Mouse (Mus musculus): ENCODE data around the gene Notch2.
"Not testable (repeated sequence)": the region's sequence is repeated elsewhere in the genome, so short reads cannot be mapped to it uniquely, and the experiment has no call there.

Gene Notch2

GRCm38 (mm10) chr3:98032944-98033343 is 19.6 kb downstream of the Notch2 start:
- no peak for DNase-seq

DNA sequence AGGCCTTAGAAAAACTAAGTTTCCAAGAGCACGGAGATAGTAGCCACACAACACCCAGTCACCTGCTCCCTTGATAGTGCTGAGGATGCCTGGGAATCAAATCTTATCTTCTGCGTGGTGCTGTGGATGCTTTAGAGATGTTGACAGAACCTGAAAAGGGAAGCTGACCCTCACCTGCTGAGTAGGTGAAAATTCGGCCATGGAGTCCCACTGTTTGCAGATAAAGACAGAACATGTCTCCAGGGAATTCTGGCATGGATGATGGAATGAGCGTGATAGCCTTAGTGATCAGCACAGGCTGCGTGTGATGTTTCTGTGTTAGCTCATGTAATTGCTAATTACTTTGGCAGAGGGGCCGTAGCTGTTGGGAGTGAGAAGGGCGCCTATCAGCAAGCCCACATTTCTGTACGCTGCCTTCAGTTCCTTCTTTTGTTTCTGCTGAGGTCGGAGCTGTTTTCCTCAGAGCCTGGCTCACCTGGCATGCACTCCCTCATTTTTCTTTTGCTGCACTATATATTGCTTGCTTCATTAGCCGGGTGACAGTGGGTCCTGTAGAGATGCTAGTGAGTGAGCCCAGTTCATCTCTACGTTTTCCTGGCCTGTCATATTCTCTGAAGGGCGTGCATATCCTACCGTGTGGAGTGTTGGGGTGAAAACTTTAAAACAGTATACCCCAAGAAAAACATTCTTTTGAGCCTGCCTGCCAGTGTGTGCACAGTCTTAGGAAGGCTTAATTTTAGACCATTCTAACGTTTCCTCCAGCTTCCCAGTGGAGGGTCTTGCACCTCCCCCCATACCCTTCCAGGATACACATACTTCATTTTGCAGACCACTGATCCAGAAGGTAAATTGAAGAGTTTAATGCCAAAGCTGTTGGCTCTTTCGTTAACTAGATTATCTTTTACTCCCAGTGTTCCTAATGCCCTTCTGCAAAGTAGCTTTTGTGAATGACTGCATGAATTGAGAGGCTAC is 21.6 kb downstream of the Notch2 start:
- no peak for DNase-seq

DNA sequence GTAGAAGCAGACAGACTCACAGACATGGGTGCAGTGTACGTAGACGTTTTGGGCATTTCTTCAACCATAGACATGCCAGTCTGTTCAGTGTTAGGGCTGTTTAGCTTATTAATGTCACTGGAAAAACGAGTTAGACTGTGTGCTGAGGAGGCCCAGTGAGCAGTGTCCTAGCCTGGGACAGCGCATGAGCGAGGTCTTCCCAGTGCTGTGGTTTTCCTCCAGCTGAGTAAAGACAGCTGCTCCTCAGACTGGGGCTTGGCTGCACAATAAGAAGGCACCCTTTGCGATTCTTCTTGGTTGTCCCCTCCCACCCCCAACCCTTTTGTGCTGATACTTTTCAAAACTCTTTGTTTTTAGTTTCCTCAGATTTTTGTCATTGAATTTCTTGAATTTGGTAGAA is 22.8 kb downstream of the Notch2 start:
- DNase-seq, result no peak

GRCm38 (mm10) chr3:98037151-98037550 is 23.8 kb downstream of the Notch2 start:
- DNase-seq, result no peak

- no peak for DNase-seq
Measured at GRCm38 (mm10) chr3:98038658-98039057, 25.3 kb downstream of the Notch2 start.

DNA sequence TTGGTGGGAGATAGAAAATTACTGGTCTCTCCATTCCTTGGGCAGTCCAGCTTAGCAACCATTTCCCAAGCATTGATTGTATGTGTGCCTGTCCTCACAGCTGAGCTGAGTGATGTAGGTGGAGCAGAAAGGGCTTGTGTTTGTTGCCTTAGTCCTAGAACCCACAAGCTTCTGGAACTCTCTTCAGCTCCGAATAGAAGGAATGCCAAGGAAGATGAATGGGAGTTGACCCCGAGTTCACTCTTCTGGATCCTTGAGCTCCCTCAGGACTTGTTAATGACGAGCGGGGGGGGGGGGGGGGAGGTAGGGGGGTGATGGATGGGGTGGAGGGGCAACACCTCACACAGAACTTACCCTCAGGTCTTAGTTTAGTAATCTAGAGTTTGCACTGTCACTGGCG is 25.9 kb downstream of the Notch2 start:
- DNase-seq, result no peak

GRCm38 (mm10) chr3:98039666-98040456 is 26.5 kb downstream of the Notch2 start:
- DNase-seq, result no peak

GRCm38 (mm10) chr3:98040836-98041235 is 27.5 kb downstream of the Notch2 start:
- DNase-seq, result no peak

GRCm38 (mm10) chr3:98042301-98042700 is 29.0 kb downstream of the Notch2 start:
- DNase-seq, result no peak

- peak; percentile 8 to 9 for DNase-seq
Measured at GRCm38 (mm10) chr3:98042955-98043456, 29.7 kb downstream of the Notch2 start.

GRCm38 (mm10) chr3:98043669-98044068 is 30.3 kb downstream of the Notch2 start:
- DNase-seq, result no peak

DNA sequence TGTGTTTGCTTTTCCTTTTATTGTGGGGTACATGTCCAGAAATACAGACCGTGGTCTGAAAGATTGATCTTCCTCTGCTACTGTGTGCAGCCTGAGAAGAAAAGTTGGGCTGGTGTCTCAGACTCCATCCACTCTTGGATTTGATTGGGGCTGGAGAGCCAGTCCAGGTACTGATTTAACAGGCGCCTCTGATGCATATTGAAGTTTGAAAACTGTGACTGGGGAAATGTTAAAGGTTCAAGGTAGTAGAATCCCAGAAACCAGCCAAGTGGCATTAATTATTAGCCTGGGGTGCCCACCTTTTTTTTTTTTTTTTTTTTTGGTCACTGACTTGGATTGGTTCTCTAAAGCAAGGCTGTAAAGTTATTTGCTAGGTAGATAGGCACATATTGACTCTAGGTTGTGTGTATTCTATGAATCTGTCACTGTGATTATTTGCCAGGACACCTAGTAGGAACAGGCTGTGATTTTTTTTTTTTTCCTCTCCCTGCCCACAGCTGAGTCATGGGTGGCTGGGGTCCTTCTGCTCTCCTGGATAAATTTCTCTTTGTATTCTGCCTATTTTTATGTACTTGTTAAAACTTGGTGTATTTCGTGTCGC is 31.5 kb downstream of the Notch2 start:
- no peak for DNase-seq

- no peak for DNase-seq
Measured at GRCm38 (mm10) chr3:98045465-98046148, 32.3 kb downstream of the Notch2 start.

DNA sequence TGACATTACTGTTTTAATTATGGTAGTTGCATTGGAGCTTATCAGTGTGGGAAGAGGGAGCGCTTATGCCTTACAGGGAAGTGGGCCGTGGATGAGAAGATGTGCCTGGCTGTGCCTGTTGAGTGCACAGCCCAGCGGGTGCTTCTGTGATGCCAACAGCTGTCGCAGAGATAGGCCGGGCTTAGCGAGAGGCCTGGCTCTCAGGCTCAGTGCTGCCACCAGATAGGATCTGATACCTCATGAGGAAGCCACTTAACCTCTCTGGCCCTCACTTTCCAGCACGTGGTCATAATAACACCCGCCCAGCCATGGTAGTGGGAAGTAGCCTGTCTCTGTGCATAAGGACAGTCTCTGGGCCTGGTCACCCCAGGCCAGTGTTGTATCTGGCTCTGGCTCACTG is 33.0 kb downstream of the Notch2 start:
- DNase-seq, result no peak

DNA sequence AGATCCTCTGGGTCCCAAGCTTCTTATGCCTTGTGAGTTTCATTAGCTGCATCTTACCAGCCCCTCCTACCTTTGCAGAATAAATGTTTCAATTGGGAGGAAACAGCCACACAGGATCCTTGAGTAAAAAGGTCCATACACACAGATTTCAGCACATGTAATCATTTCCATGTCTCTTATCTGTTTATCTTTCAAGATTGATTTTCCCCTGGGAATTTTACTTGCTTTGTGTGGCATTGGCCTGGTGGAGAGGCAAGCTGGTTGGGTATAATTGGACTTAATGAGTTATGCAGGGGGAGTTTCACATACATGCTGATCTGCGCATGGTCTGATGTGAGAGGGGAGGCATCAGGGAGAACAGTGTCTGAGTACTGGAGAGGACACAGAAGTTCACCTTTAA is 36.3 kb downstream of the Notch2 start:
- no peak for DNase-seq

GRCm38 (mm10) chr3:98050086-98050485 is 36.8 kb downstream of the Notch2 start:
- not testable (repeated sequence) for DNase-seq

- no peak for DNase-seq
Measured at GRCm38 (mm10) chr3:98050492-98051406, 37.4 kb downstream of the Notch2 start.

DNA sequence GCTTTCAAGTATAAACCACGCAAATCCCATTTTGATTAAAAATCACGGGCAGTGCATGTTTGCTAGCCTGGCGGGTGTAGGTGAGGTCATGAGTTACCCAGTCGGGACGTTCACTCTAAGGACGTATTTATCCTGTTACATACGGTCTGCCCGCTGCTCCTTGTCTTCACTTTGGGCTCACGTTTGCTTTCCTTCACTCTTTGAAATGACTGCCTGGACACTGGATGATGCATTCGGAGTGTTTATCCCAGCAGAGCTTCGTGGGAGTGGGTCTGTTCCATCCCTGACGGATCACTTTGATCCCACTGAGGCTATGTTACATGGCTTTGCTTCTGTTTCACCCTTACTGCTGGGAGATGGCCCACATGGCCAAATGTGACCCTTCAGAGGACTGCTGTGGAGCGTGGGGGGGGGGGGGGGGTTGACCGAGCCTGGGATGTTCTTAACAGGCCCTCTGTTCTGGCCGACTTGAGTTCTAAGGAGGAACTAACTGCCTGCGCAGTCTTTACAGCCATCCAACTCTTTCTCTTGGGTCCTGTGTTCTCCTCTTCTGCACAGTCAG is 38.2 kb downstream of the Notch2 start:
- no peak for DNase-seq

DNA sequence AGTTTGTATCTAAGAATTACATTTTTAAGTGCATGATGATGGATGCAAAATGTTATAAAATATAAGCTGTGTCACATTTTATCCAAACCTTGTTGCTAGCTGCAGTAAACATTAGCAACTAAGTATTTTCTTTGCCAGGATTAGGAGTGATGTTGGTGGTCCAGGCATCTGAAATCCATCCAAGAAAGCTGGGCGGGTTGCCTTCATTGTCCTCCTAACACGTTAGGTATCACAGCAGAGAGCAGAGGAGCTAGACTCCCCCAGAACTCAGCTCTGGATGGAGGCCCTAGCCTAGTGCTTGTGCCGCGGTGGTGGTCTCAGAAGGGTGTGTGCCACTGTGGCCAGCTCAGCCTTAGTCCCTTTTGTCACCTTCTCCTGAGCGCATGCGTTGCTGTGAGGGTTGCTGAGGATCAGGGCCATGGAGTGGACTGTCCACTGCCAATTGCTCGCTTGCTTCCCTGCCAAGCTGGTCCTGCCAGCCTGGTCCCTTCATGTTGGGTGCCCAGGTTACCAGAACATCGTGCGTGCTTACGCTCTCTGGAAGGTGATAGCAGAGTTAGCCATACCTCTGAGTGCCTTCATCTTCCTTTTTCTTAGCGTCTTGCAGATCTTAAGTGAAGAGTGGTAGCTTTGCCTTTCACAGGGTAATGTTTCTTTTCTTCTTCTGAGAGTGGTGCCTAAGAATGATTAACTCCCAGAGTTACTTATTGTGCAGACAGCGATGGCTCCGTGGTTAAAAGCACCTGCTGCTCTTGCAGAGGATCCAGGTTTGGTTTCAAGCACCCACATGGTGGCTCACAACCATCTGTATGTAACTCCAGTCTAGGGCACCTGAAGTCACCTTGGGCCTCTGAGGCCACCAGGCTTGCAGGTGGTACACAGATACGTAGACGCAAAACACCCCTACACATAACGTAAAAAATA is 39.4 kb downstream of the Notch2 start:
- no peak for DNase-seq

DNA sequence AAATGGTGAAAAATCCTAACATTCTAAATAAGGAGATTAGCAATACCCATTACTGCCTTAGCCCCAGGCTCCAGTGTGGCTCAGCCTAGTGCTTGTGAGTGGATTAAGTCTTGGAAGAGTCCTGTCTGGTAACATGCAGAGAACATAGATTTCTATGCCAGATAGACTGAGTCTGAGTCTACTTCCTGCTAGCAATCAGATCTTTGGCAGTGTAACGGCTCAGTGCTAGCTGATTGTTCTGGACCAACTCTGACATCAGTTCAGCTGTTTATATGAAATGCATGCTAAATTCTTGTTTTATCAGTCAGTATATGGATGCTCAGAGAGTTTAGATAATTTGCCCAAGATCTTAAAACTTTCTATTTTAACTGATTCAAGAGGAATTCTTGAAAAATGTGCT is 40.5 kb downstream of the Notch2 start:
- no peak for DNase-seq
